Mouse (Mus musculus): ENCODE data around the gene Cdca8.

DNA sequence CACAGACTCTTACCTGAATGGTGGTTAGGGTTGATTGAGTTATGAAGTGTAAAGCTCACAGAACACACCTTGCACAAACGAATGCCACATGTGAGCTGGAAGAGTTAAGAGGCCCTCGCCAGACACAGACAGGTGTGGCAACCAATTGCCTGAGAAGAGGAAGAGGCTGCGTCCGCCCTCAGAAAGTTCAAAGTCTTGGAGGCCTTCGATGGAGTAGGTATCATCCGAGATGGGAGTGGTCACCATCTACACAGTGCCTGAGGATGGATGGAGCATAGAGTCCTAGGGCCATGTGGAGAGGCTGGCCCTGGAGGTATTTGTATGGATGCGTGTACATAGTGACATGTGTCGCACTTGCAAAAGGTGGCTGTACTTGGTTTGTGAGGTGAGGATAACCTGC is 32.0 kb upstream of the Cdca8 start:
- TF ChIP-seq CTCF (IDR thresholded peaks at IDR 0.05; ENCODE audit: borderline replicate concordance, insufficient read depth, low read length) (no peak), POLR2A (IDR thresholded peaks at IDR 0.05; ENCODE audit: low read depth, low read length) (no peak)

Data from embryonic fibroblast, embryonic 13.5 days (primary cell).